Mouse (Mus musculus) kidney, adult 18-20 months (tissue): ENCODE results near the gene Olfr685.

Experiments
- DNase-seq: peaks from one replicate; pipeline ENCODE4 v3.0.0; 2021

Gene Olfr685

GRCm38 (mm10) chr7:105185912-105186311, at the start of gene Olfr685:
TSS of gene Olfr685 (minus strand) at chr7:105186012.
- no peak for DNase-seq

DNA sequence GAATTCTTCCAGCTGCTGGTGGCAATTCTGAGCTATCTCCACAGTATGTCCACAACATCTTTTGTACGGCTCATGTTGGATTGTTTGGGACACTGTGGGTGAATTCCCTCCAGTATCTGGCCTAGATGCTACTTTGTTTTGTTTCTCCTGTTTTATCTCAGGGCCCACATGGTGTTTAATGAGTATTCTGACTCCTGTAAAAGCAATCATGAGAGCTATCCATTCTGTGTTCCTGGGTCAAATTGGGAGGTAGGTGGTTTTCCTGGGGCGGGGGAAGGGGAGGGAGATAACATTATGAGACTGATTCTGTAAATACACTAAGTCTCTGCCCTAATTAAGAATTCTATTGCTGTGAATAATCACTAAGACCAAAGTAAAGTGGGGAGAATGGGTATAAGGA, 43.6 kb upstream of the Olfr685 start:
- DNase-seq = no peak

- no peak for DNase-seq
Measured at GRCm38 (mm10) chr7:105228138-105228537, 42.3 kb upstream of the Olfr685 start.

DNA sequence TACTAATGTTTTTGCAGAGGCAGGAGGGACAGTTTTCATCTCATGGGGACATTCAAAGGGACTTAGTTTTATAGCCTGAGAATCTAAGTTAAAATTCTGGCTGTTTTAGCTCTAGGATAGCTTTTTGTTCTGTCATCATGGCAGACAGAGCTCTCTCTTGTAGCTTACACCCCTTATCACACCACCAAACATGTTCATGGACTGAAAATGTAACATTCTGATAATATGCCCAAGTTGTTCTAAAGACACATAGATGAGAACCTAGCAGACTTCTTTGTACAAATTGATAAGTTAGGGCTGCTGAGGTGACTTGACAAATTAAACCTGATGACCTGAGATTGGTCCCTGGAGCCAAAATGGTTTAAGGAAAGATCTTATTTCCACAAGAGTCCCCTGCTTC, 40.9 kb upstream of the Olfr685 start:
- no peak for DNase-seq

DNA sequence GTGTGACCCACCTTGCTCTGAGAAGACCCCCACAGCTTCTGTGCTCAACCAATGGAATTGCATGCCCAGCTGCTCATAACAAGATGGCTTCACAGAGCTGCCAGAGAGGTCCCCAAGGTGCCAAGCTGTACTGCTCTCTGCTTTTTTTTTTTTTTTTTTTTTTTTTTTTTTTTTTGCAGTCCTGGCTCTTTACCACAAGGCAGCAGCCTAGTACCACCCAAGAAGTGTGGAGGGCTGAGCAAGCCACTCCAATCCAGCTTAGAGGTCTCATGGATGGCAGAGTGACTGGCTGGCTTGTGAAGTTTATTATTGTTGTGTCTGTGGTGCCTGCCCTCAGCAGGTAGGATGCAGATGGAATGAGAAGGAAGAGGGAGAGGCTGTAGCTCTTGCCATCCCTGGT, 40.3 kb upstream of the Olfr685 start:
- no peak for DNase-seq

DNA sequence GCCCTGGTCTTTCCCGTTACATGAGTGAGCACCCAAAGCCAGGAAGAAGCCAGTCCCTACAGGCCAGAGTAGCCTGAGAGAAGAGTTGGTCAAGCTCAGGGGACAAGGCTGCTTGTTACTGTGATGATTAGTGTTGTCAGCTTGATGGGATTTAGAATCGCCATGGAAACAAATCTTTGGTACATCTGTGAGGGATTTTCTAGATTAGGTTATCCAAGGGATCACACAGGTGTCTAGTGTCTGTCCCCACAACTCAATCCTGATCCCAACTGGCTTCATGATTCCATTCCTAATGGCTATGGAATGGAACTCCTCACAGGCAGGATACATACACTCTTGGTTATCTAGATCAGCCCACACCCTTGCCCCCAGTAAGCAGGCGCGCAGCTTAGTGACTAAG, 32.5 kb upstream of the Olfr685 start:
- no peak for DNase-seq

DNA sequence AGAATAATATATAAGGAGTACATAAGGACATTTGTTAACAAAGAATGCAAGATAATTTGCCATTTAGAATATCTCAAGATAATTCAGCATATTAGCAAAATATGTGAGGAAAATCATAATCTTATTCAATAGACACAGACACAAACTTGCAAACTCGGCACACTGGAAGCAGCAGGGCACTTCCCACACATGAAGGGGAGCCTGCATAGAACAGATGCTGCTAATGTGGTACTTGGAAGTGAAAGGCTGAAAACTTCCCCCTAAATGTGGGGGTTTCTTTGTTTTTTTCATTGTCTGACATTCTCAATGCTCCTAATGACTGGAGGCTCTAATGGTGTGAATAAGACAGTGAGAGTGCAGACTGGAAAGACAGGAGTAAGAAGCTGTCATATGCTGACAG, 28.9 kb upstream of the Olfr685 start:
- DNase-seq = no peak

GRCm38 (mm10) chr7:105207385-105207784, 21.6 kb upstream of the Olfr685 start, which contains the start of gene Olfr686:
TSS of gene Olfr686 (minus strand) at chr7:105207485.
- DNase-seq = no peak

- no peak for DNase-seq
Measured at GRCm38 (mm10) chr7:105170773-105171172, 15.0 kb downstream of the Olfr685 start.

DNA sequence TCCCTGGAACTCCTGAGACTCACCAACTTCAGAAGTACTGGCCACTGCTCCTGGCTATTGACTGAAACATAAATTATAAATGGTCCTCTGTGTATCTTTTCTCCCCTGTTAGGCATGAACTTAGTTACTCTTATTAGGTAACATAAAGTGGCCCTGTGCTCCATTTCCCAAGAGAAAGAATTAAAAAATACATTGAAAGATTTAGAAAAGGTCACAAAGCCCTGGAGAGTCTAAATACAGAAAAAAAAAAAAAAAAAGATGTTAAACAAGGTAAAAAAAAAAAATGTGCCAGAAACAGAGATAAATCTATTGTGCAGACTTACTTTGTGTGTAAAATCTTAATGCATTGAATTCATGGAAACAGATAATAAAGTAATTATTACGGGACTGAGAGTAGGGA, 22.3 kb downstream of the Olfr685 start, which contains the start of gene Olfr684:
Gene Olfr684 (minus strand): TSS at position 101 of the 400 bp plus-strand sequence.
- no peak for DNase-seq

DNA sequence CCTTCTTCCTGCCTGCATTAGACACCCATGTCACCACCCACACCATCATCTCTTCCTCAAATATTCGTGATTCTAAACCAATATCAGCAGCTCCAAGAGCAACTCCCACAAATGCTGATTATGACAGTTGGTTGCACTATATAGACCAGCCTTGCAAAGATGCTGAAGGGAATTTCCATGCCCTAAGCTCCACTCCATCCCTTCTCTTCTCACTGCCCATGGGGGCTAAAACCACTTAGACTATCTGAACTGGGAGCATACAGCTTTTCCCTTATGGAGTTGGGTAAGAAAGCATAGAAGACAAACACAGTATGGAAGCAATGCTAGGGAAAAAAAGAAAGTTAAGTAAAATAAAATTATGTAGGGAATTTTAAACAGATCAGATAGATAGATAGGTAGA, 38.9 kb downstream of the Olfr685 start, which contains the start of gene Olfr683:
Gene Olfr683 (minus strand): TSS at position 101 of the 400 bp plus-strand sequence.
- no peak for DNase-seq

- DNase-seq = no peak
Measured at GRCm38 (mm10) chr7:105141275-105141674, 44.5 kb downstream of the Olfr685 start.
